Mouse (Mus musculus) ovary, postnatal 36 days (tissue): ENCODE data around the gene Ccdc171.
A peak's percentile ranks its signal among the peaks of the same experiment; 100 is the strongest.
"Not testable (repeated sequence)": the region's sequence is repeated elsewhere in the genome, so short reads cannot be mapped to it uniquely, and the experiment has no call there.

Experiments used
- DNase-seq: peaks from one replicate; pipeline ENCODE4 v3.0.0; 2022; ENCODE audit warnings: low spot score, mixed read lengths

The Ccdc171 gene

GRCm38 (mm10) chr4:83524843-83525689, at the start of gene Ccdc171:
TSS of gene Ccdc171 (plus strand) at chr4:83525545.
- DNase-seq: peak; percentile 97

GRCm38 (mm10) chr4:83485250-83485649, 40.1 kb upstream of the Ccdc171 start:
- no peak for DNase-seq

GRCm38 (mm10) chr4:83485735-83486116, 39.6 kb upstream of the Ccdc171 start:
- DNase-seq: peak; percentile 86

GRCm38 (mm10) chr4:83486117-83486901, 39.0 kb upstream of the Ccdc171 start, which contains the start of gene Psip1:
TSS of gene Psip1 (minus strand) at chr4:83486459.
- DNase-seq: peak; percentile 85

GRCm38 (mm10) chr4:83489121-83489520, 36.2 kb upstream of the Ccdc171 start:
- no peak for DNase-seq

GRCm38 (mm10) chr4:83493112-83493511, 32.2 kb upstream of the Ccdc171 start:
- DNase-seq: no peak

- not testable (repeated sequence) for DNase-seq
Measured at GRCm38 (mm10) chr4:83497013-83497412, 28.3 kb upstream of the Ccdc171 start.

GRCm38 (mm10) chr4:83500154-83501036, 24.9 kb upstream of the Ccdc171 start:
- no peak for DNase-seq

GRCm38 (mm10) chr4:83501037-83501430, 24.3 kb upstream of the Ccdc171 start:
- no peak for DNase-seq

GRCm38 (mm10) chr4:83509600-83509999, 15.7 kb upstream of the Ccdc171 start:
- DNase-seq: no peak

- no peak for DNase-seq
Measured at GRCm38 (mm10) chr4:83511083-83511482, 14.3 kb upstream of the Ccdc171 start.

- no peak for DNase-seq
Measured at GRCm38 (mm10) chr4:83512217-83512616, 13.1 kb upstream of the Ccdc171 start.

- no peak for DNase-seq
Measured at GRCm38 (mm10) chr4:83512644-83513043, 12.7 kb upstream of the Ccdc171 start.

GRCm38 (mm10) chr4:83514183-83514582, 11.2 kb upstream of the Ccdc171 start:
- DNase-seq: no peak

- DNase-seq: no peak
Measured at GRCm38 (mm10) chr4:83514976-83515669, 10.2 kb upstream of the Ccdc171 start.

GRCm38 (mm10) chr4:83516144-83516543, 9.2 kb upstream of the Ccdc171 start:
- not testable (repeated sequence) for DNase-seq

GRCm38 (mm10) chr4:83519148-83519547, 6.2 kb upstream of the Ccdc171 start:
- no peak for DNase-seq

- no peak for DNase-seq
Measured at GRCm38 (mm10) chr4:83519807-83520206, 5.5 kb upstream of the Ccdc171 start.

GRCm38 (mm10) chr4:83520308-83520707, 5.0 kb upstream of the Ccdc171 start:
- no peak for DNase-seq

GRCm38 (mm10) chr4:83522066-83522465, 3.3 kb upstream of the Ccdc171 start:
- no peak for DNase-seq

GRCm38 (mm10) chr4:83524456-83524842, 896 bp upstream of the Ccdc171 start:
- DNase-seq: no peak
